Mouse (Mus musculus): ENCODE measurements around the gene Eps15l1. TPM values are rescaled to one million over a fixed set of nuclear protein-coding genes. Genes with fewer than 3 reads are reported as not detected.

Eps15l1 gene
- polyA plus RNA-seq, 1 experiment = 91.4 TPM

GRCm38 (mm10) chr8:72418073-72418472, 3.2 kb downstream of the Eps15l1 start:
- H3K27me3 ChIP-seq (ENCODE audit: control insufficient read depth, insufficient read depth, low read length) = no peaks in the 10 kb centered on the region
- TF ChIP-seq CTCF (IDR thresholded peaks at IDR 0.05; ENCODE audit: borderline replicate concordance, control insufficient read depth, extremely low read depth, insufficient read depth, low read length, poor library complexity) = no peak
- TF ChIP-seq POLR2A (IDR thresholded peaks at IDR 0.05; ENCODE audit: control insufficient read depth, extremely low read depth, insufficient read depth, low read length, poor library complexity) = no peak
- no peaks in the 10 kb centered on the region for H3K36me3 ChIP-seq (ENCODE audit: control insufficient read depth, insufficient read depth, low read length)
- 91% methylated on average over 4 of the region's 4 CpGs for WGBS
- H3K27ac ChIP-seq (ENCODE audit: control insufficient read depth, insufficient read depth, low read length) = no peak overlapping the region
- no peak overlapping the region for H3K4me3 ChIP-seq (ENCODE audit: control insufficient read depth, insufficient read depth, low read length)
- DNase-seq = no peak
- H3K4me1 ChIP-seq (replicated peaks; ENCODE audit: control insufficient read depth, insufficient read depth, low read length) = peaks cover 11% of the 10 kb centered on the region

- WGBS = 91% methylated on average over 2 of the region's 2 CpGs
- DNase-seq = no peak
- H3K27ac ChIP-seq (ENCODE audit: control insufficient read depth, insufficient read depth, low read length) = no peak overlapping the region
- H3K4me3 ChIP-seq (ENCODE audit: control insufficient read depth, insufficient read depth, low read length) = no peak overlapping the region
- peaks cover 17% of the 10 kb centered on the region for H3K4me1 ChIP-seq (replicated peaks; ENCODE audit: control insufficient read depth, insufficient read depth, low read length)
- TF ChIP-seq POLR2A (IDR thresholded peaks at IDR 0.05; ENCODE audit: control insufficient read depth, extremely low read depth, insufficient read depth, low read length, poor library complexity) (no peak), CTCF (IDR thresholded peaks at IDR 0.05; ENCODE audit: borderline replicate concordance, control insufficient read depth, extremely low read depth, insufficient read depth, low read length, poor library complexity) (no peak)
- no peaks in the 10 kb centered on the region for H3K27me3 ChIP-seq (ENCODE audit: control insufficient read depth, insufficient read depth, low read length)
- no peaks in the 10 kb centered on the region for H3K36me3 ChIP-seq (ENCODE audit: control insufficient read depth, insufficient read depth, low read length)
Observed at GRCm38 (mm10) chr8:72415252-72415651, 6.0 kb downstream of the Eps15l1 start.

- Histone ChIP-seq H3K27me3 (ENCODE audit: control insufficient read depth, insufficient read depth, low read length) (no peaks in the 10 kb centered on the region), H3K4me1 (replicated peaks; ENCODE audit: control insufficient read depth, insufficient read depth, low read length) (peaks cover 20% of the 10 kb centered on the region), H3K27ac (ENCODE audit: control insufficient read depth, insufficient read depth, low read length) (no peak overlapping the region), H3K36me3 (ENCODE audit: control insufficient read depth, insufficient read depth, low read length) (no peaks in the 10 kb centered on the region), H3K4me3 (ENCODE audit: control insufficient read depth, insufficient read depth, low read length) (no peak overlapping the region)
- DNase-seq = no peak
- 96% methylated on average over 7 of the region's 7 CpGs for WGBS
- TF ChIP-seq CTCF (IDR thresholded peaks at IDR 0.05; ENCODE audit: borderline replicate concordance, control insufficient read depth, extremely low read depth, insufficient read depth, low read length, poor library complexity) (no peak), POLR2A (IDR thresholded peaks at IDR 0.05; ENCODE audit: control insufficient read depth, extremely low read depth, insufficient read depth, low read length, poor library complexity) (no peak)
Observed at GRCm38 (mm10) chr8:72413839-72414238, 7.4 kb downstream of the Eps15l1 start.

GRCm38 (mm10) chr8:72409443-72409842, 11.8 kb downstream of the Eps15l1 start:
- Histone ChIP-seq H3K27me3 (ENCODE audit: control insufficient read depth, insufficient read depth, low read length) (no peaks in the 10 kb centered on the region), H3K27ac (ENCODE audit: control insufficient read depth, insufficient read depth, low read length) (0 out of 2 replicates have a peak overlapping the region, but pooled peaks have one; percentile 7), H3K36me3 (ENCODE audit: control insufficient read depth, insufficient read depth, low read length) (no peaks in the 10 kb centered on the region), H3K4me1 (replicated peaks; ENCODE audit: control insufficient read depth, insufficient read depth, low read length) (peaks cover 17% of the 10 kb centered on the region), H3K4me3 (ENCODE audit: control insufficient read depth, insufficient read depth, low read length) (no peak overlapping the region)
- DNase-seq = no peak
- TF ChIP-seq CTCF (IDR thresholded peaks at IDR 0.05; ENCODE audit: borderline replicate concordance, control insufficient read depth, extremely low read depth, insufficient read depth, low read length, poor library complexity) = no peak
- no peak for TF ChIP-seq POLR2A (IDR thresholded peaks at IDR 0.05; ENCODE audit: control insufficient read depth, extremely low read depth, insufficient read depth, low read length, poor library complexity)
- 36% methylated on average over 3 of the region's 3 CpGs for WGBS

- DNase-seq = no peak
- Histone ChIP-seq H3K27me3 (ENCODE audit: control insufficient read depth, insufficient read depth, low read length) (no peaks in the 10 kb centered on the region), H3K4me1 (replicated peaks; ENCODE audit: control insufficient read depth, insufficient read depth, low read length) (peaks cover 17% of the 10 kb centered on the region), H3K27ac (ENCODE audit: control insufficient read depth, insufficient read depth, low read length) (no peak overlapping the region), H3K36me3 (ENCODE audit: control insufficient read depth, insufficient read depth, low read length) (no peaks in the 10 kb centered on the region), H3K4me3 (ENCODE audit: control insufficient read depth, insufficient read depth, low read length) (no peak overlapping the region)
- 91% methylated on average over 1 of the region's 1 CpGs for whole genome bisulfite sequencing
- TF ChIP-seq POLR2A (IDR thresholded peaks at IDR 0.05; ENCODE audit: control insufficient read depth, extremely low read depth, insufficient read depth, low read length, poor library complexity) (no peak), CTCF (IDR thresholded peaks at IDR 0.05; ENCODE audit: borderline replicate concordance, control insufficient read depth, extremely low read depth, insufficient read depth, low read length, poor library complexity) (no peak)
Observed at GRCm38 (mm10) chr8:72407878-72408277, 13.4 kb downstream of the Eps15l1 start.

- WGBS = 97% methylated on average over 3 of the region's 3 CpGs
- TF ChIP-seq POLR2A (IDR thresholded peaks at IDR 0.05; ENCODE audit: control insufficient read depth, extremely low read depth, insufficient read depth, low read length, poor library complexity) (no peak), CTCF (IDR thresholded peaks at IDR 0.05; ENCODE audit: borderline replicate concordance, control insufficient read depth, extremely low read depth, insufficient read depth, low read length, poor library complexity) (no peak)
- H3K27ac ChIP-seq (ENCODE audit: control insufficient read depth, insufficient read depth, low read length) = no peak overlapping the region
Observed at GRCm38 (mm10) chr8:72402981-72403380, 18.3 kb downstream of the Eps15l1 start.

GRCm38 (mm10) chr8:72401381-72401780, 19.9 kb downstream of the Eps15l1 start:
- Histone ChIP-seq H3K36me3 (ENCODE audit: control insufficient read depth, insufficient read depth, low read length) (peaks cover 11% of the 10 kb centered on the region; the same call in 1 of the 2 replicates), H3K4me1 (replicated peaks; ENCODE audit: control insufficient read depth, insufficient read depth, low read length) (peaks cover 4% of the 10 kb centered on the region; the same call in 1 of the 2 replicates), H3K27me3 (ENCODE audit: control insufficient read depth, insufficient read depth, low read length) (no peaks in the 10 kb centered on the region), H3K4me3 (ENCODE audit: control insufficient read depth, insufficient read depth, low read length) (no peak overlapping the region), H3K27ac (ENCODE audit: control insufficient read depth, insufficient read depth, low read length) (no peak overlapping the region)
- DNase-seq = no peak
- no peak for TF ChIP-seq CTCF (IDR thresholded peaks at IDR 0.05; ENCODE audit: borderline replicate concordance, control insufficient read depth, extremely low read depth, insufficient read depth, low read length, poor library complexity)
- TF ChIP-seq POLR2A (IDR thresholded peaks at IDR 0.05; ENCODE audit: control insufficient read depth, extremely low read depth, insufficient read depth, low read length, poor library complexity) = no peak
- WGBS = 81% methylated on average over 1 of the region's 1 CpGs

More at GRCm38 (mm10) chr8:72402981-72403380, 18.3 kb downstream of the Eps15l1 start:
- DNase-seq = no peak
- Histone ChIP-seq H3K4me1 (replicated peaks; ENCODE audit: control insufficient read depth, insufficient read depth, low read length) (peaks cover 4% of the 10 kb centered on the region; the same call in 1 of the 2 replicates), H3K4me3 (ENCODE audit: control insufficient read depth, insufficient read depth, low read length) (no peak overlapping the region), H3K27me3 (ENCODE audit: control insufficient read depth, insufficient read depth, low read length) (no peaks in the 10 kb centered on the region), H3K36me3 (ENCODE audit: control insufficient read depth, insufficient read depth, low read length) (0 out of 2 replicates have a peak, but pooled peaks cover 4% of the 10 kb centered on the region)
